8 mouse cellular contexts compared by ENCODE assay signal in genomic region chr15:99724292-99725021, GRCm38 (mm10). TPM values are rescaled to one million over a fixed set of nuclear protein-coding genes. Genes with fewer than 3 reads are reported as not detected.
A peak's percentile ranks its signal among the peaks of the same experiment; 100 is the strongest.
DNase-seq lines count a peak whose midpoint lies in the region; ATAC-seq and TF ChIP-seq lines count a peak whose summit lies in the region.

No protein-coding gene starts in this region.

- DNase-seq in adrenal gland, postnatal 36 days, result peak; percentile 86 to 89
- DNase-seq in kidney, postnatal 10 days, result peak; percentile 84
- DNase-seq in thymus, postnatal 4 days, result peak; percentile 65

- H3K9me3 ChIP-seq in ES-Bruce4 (replicated peaks; ENCODE audit: control insufficient read depth, insufficient read depth, low read length, poor library complexity, severe bottlenecking), result peaks cover 4% of the 10 kb centered on the region; the same call in 1 of the 2 replicates
- H3K9me3 ChIP-seq in embryonic facial prominence, embryonic 15.5 days (replicated peaks), result no peaks in the 10 kb centered on the region
- H3K9me3 ChIP-seq in heart, embryonic 13.5 days, result peaks cover 7% of the 10 kb centered on the region; the same call in 1 of the 2 replicates
- no peaks in the 10 kb centered on the region for H3K9me3 ChIP-seq in liver, embryonic 16.5 days (replicated peaks; ENCODE audit: control insufficient read depth, low read length)
- H3K9me3 ChIP-seq in neural tube, embryonic 14.5 days (ENCODE audit: control insufficient read depth, low read length), result no peaks in the 10 kb centered on the region

- peak overlapping the region; percentile 30; the same call in 1 of the 2 replicates for H3K27ac ChIP-seq in ES-Bruce4 (ENCODE audit: insufficient read depth, low read length)
- peak overlapping the region; percentile 71 for H3K27ac ChIP-seq in embryonic facial prominence, embryonic 15.5 days (replicated peaks)
- peak overlapping the region; percentile 96 for H3K27ac ChIP-seq in heart, embryonic 13.5 days (replicated peaks)
- H3K27ac ChIP-seq in liver, embryonic 16.5 days (ENCODE audit: low read length), result peak overlapping the region; percentile 82
- H3K27ac ChIP-seq in neural tube, embryonic 14.5 days (ENCODE audit: low read depth, low read length), result peak overlapping the region; percentile 70

- ATAC-seq in embryonic facial prominence, embryonic 15.5 days (ENCODE audit: insufficient number of reproducible peaks, low FRiP score, low TSS enrichment, low read depth), result 0 out of 2 replicates have a peak, but pooled peaks have one; percentile 4
- ATAC-seq in heart, embryonic 13.5 days (ENCODE audit: extremely low read depth, insufficient number of reproducible peaks, low FRiP score, low TSS enrichment), result no peak
- peak; percentile 17 for ATAC-seq in liver, embryonic 16.5 days (ENCODE audit: low read depth)
- peak; percentile 25; the same call in 1 of the 2 replicates for ATAC-seq in neural tube, embryonic 14.5 days (ENCODE audit: low read depth)

- H3K27me3 ChIP-seq in ES-Bruce4 (ENCODE audit: control insufficient read depth, insufficient read depth, low read length, poor library complexity, severe bottlenecking), result no peaks in the 10 kb centered on the region
- no peaks in the 10 kb centered on the region for H3K27me3 ChIP-seq in embryonic facial prominence, embryonic 15.5 days
- H3K27me3 ChIP-seq in heart, embryonic 13.5 days (replicated peaks), result no peaks in the 10 kb centered on the region
- no peaks in the 10 kb centered on the region for H3K27me3 ChIP-seq in liver, embryonic 16.5 days (ENCODE audit: control insufficient read depth, insufficient read depth, low read depth, low read length)
- H3K27me3 ChIP-seq in neural tube, embryonic 14.5 days (ENCODE audit: control insufficient read depth, insufficient read depth, low read length), result no peaks in the 10 kb centered on the region

- WGBS in embryonic facial prominence, embryonic 15.5 days, result 10% methylated on average over 16 of the region's 16 CpGs
- WGBS in heart, embryonic 13.5 days, result 6% methylated on average over 16 of the region's 16 CpGs
- 13% methylated on average over 16 of the region's 16 CpGs for WGBS in liver, embryonic 16.5 days (ENCODE audit: insufficient replicate concordance)
- WGBS in neural tube, embryonic 14.5 days, result 10% methylated on average over 16 of the region's 16 CpGs

- peak; percentile 55 for TF ChIP-seq CTCF in ES-Bruce4 (IDR thresholded peaks at IDR 0.05; ENCODE audit: low read depth, low read length)

- peaks cover 7% of the 10 kb centered on the region for H3K4me1 ChIP-seq in ES-Bruce4 (ENCODE audit: control insufficient read depth, insufficient read depth, low read length)
- H3K4me1 ChIP-seq in embryonic facial prominence, embryonic 15.5 days, result peaks cover 30% of the 10 kb centered on the region
- H3K4me1 ChIP-seq in heart, embryonic 13.5 days, result peaks cover 44% of the 10 kb centered on the region
- peaks cover 30% of the 10 kb centered on the region for H3K4me1 ChIP-seq in liver, embryonic 16.5 days (ENCODE audit: control insufficient read depth, low read depth, low read length)
- peaks cover 13% of the 10 kb centered on the region for H3K4me1 ChIP-seq in neural tube, embryonic 14.5 days (ENCODE audit: control insufficient read depth, insufficient read depth, low read length)

- peak overlapping the region; percentile 14 for H3K9ac ChIP-seq in ES-Bruce4 (ENCODE audit: low read depth, poor library complexity, severe bottlenecking)
- H3K9ac ChIP-seq in embryonic facial prominence, embryonic 15.5 days, result peak overlapping the region; percentile 12
- peak overlapping the region; percentile 79 for H3K9ac ChIP-seq in heart, embryonic 13.5 days
- peak overlapping the region; percentile 25; the same call in 1 of the 2 replicates for H3K9ac ChIP-seq in liver, embryonic 16.5 days (ENCODE audit: low read depth, low read length)
- peak overlapping the region; percentile 37 for H3K9ac ChIP-seq in neural tube, embryonic 14.5 days (replicated peaks; ENCODE audit: low read depth, low read length)

- TF ChIP-seq EP300 in ES-Bruce4 (IDR thresholded peaks at IDR 0.05; ENCODE audit: insufficient read depth, low read depth, low read length), result 0 out of 2 replicates have a peak, but pooled peaks have one; percentile 15

- 0 out of 2 replicates have a peak overlapping the region, but pooled peaks have one; percentile 4 for H3K4me3 ChIP-seq in ES-Bruce4 (ENCODE audit: low read depth, low read length)
- peak overlapping the region; percentile 93 for H3K4me3 ChIP-seq in embryonic facial prominence, embryonic 15.5 days (replicated peaks)
- H3K4me3 ChIP-seq in heart, embryonic 13.5 days, result peak overlapping the region; percentile 98
- peak overlapping the region; percentile 42 for H3K4me3 ChIP-seq in liver, embryonic 16.5 days (ENCODE audit: low read depth, low read length)
- peak overlapping the region; percentile 89 for H3K4me3 ChIP-seq in neural tube, embryonic 14.5 days (ENCODE audit: low read depth, low read length)

- H3K4me2 ChIP-seq in embryonic facial prominence, embryonic 15.5 days (replicated peaks), result peak overlapping the region; percentile 79
- peak overlapping the region; percentile 91 for H3K4me2 ChIP-seq in heart, embryonic 13.5 days
- peak overlapping the region; percentile 82 for H3K4me2 ChIP-seq in liver, embryonic 16.5 days (ENCODE audit: low read depth, low read length)
- H3K4me2 ChIP-seq in neural tube, embryonic 14.5 days (ENCODE audit: low read depth, low read length), result peak overlapping the region; percentile 56

- H3K36me3 ChIP-seq in ES-Bruce4 (ENCODE audit: control insufficient read depth, insufficient read depth, low read length, poor library complexity, severe bottlenecking), result peaks cover 13% of the 10 kb centered on the region
- H3K36me3 ChIP-seq in embryonic facial prominence, embryonic 15.5 days, result peaks cover 25% of the 10 kb centered on the region
- H3K36me3 ChIP-seq in heart, embryonic 13.5 days, result peaks cover 37% of the 10 kb centered on the region
- peaks cover 12% of the 10 kb centered on the region for H3K36me3 ChIP-seq in liver, embryonic 16.5 days (ENCODE audit: control insufficient read depth, insufficient read depth)
- peaks cover 24% of the 10 kb centered on the region for H3K36me3 ChIP-seq in neural tube, embryonic 14.5 days (ENCODE audit: control insufficient read depth, insufficient read depth, low read length)

- no peak for TF ChIP-seq POLR2A in ES-Bruce4 (IDR thresholded peaks at IDR 0.05; ENCODE audit: insufficient read depth, low read length)

RNA-seq across cellular contexts. Expression of gene Cox14, which starts 1.0 kb away (rescaled TPM):
- 36.3 and 37.8 TPM in 2 replicates for polyA plus RNA-seq in ES-Bruce4 (2011; ENCODE audit: insufficient read depth, insufficient read length, low read depth, missing spikeins)
- 100 to 1,000 TPM; 227 to 257 TPM for total RNA-seq in adrenal gland, postnatal 36 days (2021)
- 178 and 181 TPM in 2 replicates for polyA plus RNA-seq in embryonic facial prominence, embryonic 15.5 days (2015; fragmentation: Nextera tagmentation; extraction: Ambion mirVana)
- 155 and 181 TPM in 2 replicates for polyA plus RNA-seq in heart, embryonic 13.5 days (2015; fragmentation: Nextera tagmentation; extraction: Ambion mirVana)
- polyA plus RNA-seq in liver, embryonic 16.5 days (2015; fragmentation: Nextera tagmentation; extraction: Ambion mirVana), result 71.0 and 77.1 TPM in 2 replicates
- 196 and 204 TPM in 2 replicates for polyA plus RNA-seq in neural tube, embryonic 14.5 days (2014; fragmentation: Nextera tagmentation; extraction: Ambion mirVana)

RNA-seq across cellular contexts. Expression of gene Gpd1, which starts 7.1 kb away (rescaled TPM):
- polyA plus RNA-seq in ES-Bruce4 (2011; ENCODE audit: insufficient read depth, insufficient read length, low read depth, missing spikeins), result 0.28 and 1.9 TPM in 2 replicates
- 1,000 to 10,000 TPM in 1 of 2 experiments, 100 to 1,000 TPM in 1; 945 to 1,041 TPM for total RNA-seq in adrenal gland, postnatal 36 days (2021)
- 0.76 and 1.0 TPM in 2 replicates for polyA plus RNA-seq in embryonic facial prominence, embryonic 15.5 days (2015; fragmentation: Nextera tagmentation; extraction: Ambion mirVana)
- polyA plus RNA-seq in heart, embryonic 13.5 days (2015; fragmentation: Nextera tagmentation; extraction: Ambion mirVana), result 1.3 and 1.8 TPM in 2 replicates
- 36.3 and 42.2 TPM in 2 replicates for polyA plus RNA-seq in liver, embryonic 16.5 days (2015; fragmentation: Nextera tagmentation; extraction: Ambion mirVana)
- polyA plus RNA-seq in neural tube, embryonic 14.5 days (2014; fragmentation: Nextera tagmentation; extraction: Ambion mirVana), result 1.2 and 1.3 TPM in 2 replicates

RNA-seq across cellular contexts. Expression of gene Gm17349, which starts 19.2 kb away (rescaled TPM):
- polyA plus RNA-seq in ES-Bruce4 (2011; ENCODE audit: insufficient read depth, insufficient read length, low read depth, missing spikeins), result not detected in 2 replicates
- 10 to 100 TPM; 19.6 to 24.6 TPM for total RNA-seq in adrenal gland, postnatal 36 days (2021)
- not detected in 2 replicates for polyA plus RNA-seq in embryonic facial prominence, embryonic 15.5 days (2015; fragmentation: Nextera tagmentation; extraction: Ambion mirVana)
- not detected in 2 replicates for polyA plus RNA-seq in heart, embryonic 13.5 days (2015; fragmentation: Nextera tagmentation; extraction: Ambion mirVana)
- not detected in 2 replicates for polyA plus RNA-seq in liver, embryonic 16.5 days (2015; fragmentation: Nextera tagmentation; extraction: Ambion mirVana)
- not detected in 2 replicates for polyA plus RNA-seq in neural tube, embryonic 14.5 days (2014; fragmentation: Nextera tagmentation; extraction: Ambion mirVana)

RNA-seq across cellular contexts. Expression of gene Smarcd1, which starts 22.5 kb away (rescaled TPM):
- polyA plus RNA-seq in ES-Bruce4 (2011; ENCODE audit: insufficient read depth, insufficient read length, low read depth, missing spikeins), result 92.3 and 100 TPM in 2 replicates
- total RNA-seq in adrenal gland, postnatal 36 days (2021), result 10 to 100 TPM; 40.8 to 51.2 TPM
- 37.4 and 40.1 TPM in 2 replicates for polyA plus RNA-seq in embryonic facial prominence, embryonic 15.5 days (2015; fragmentation: Nextera tagmentation; extraction: Ambion mirVana)
- 22.1 and 22.3 TPM in 2 replicates for polyA plus RNA-seq in heart, embryonic 13.5 days (2015; fragmentation: Nextera tagmentation; extraction: Ambion mirVana)
- 4.0 and 4.5 TPM in 2 replicates for polyA plus RNA-seq in liver, embryonic 16.5 days (2015; fragmentation: Nextera tagmentation; extraction: Ambion mirVana)
- 110 TPM in 2 replicates for polyA plus RNA-seq in neural tube, embryonic 14.5 days (2014; fragmentation: Nextera tagmentation; extraction: Ambion mirVana)

RNA-seq across cellular contexts. Expression of gene Cers5, which starts 48.2 kb away (rescaled TPM):
- polyA plus RNA-seq in ES-Bruce4 (2011; ENCODE audit: insufficient read depth, insufficient read length, low read depth, missing spikeins), result 49.5 and 52.1 TPM in 2 replicates
- total RNA-seq in adrenal gland, postnatal 36 days (2021), result 10 to 100 TPM; 49.1 to 56.1 TPM
- polyA plus RNA-seq in embryonic facial prominence, embryonic 15.5 days (2015; fragmentation: Nextera tagmentation; extraction: Ambion mirVana), result 73.7 and 78.3 TPM in 2 replicates
- 51.6 and 54.7 TPM in 2 replicates for polyA plus RNA-seq in heart, embryonic 13.5 days (2015; fragmentation: Nextera tagmentation; extraction: Ambion mirVana)
- polyA plus RNA-seq in liver, embryonic 16.5 days (2015; fragmentation: Nextera tagmentation; extraction: Ambion mirVana), result 6.9 and 8.5 TPM in 2 replicates
- polyA plus RNA-seq in neural tube, embryonic 14.5 days (2014; fragmentation: Nextera tagmentation; extraction: Ambion mirVana), result 82.5 and 83.3 TPM in 2 replicates

Comparison
In these comparisons a context has a peak if more than half of its experiments do, and no peak if none do; other contexts are left out.
1. H3K27ac ChIP-seq: peak in every context shown above with its lines; median percentile 96 in heart, embryonic 13.5 days; 82 in liver, embryonic 16.5 days; 71 in embryonic facial prominence, embryonic 15.5 days; 70 in neural tube, embryonic 14.5 days; 30 in ES-Bruce4.
2. H3K4me3 ChIP-seq: peak in every context shown above with its lines; median percentile 98 in heart, embryonic 13.5 days; 93 in embryonic facial prominence, embryonic 15.5 days; 89 in neural tube, embryonic 14.5 days; 42 in liver, embryonic 16.5 days; 4 in ES-Bruce4.
3. H3K9ac ChIP-seq: peak in every context shown above with its lines; median percentile 79 in heart, embryonic 13.5 days; 37 in neural tube, embryonic 14.5 days; 25 in liver, embryonic 16.5 days; 14 in ES-Bruce4; 12 in embryonic facial prominence, embryonic 15.5 days.
4. RNA of gene Gpd1, which starts 7.1 kb away (polyA plus RNA-seq): 36.3 to 42.2 TPM in liver, embryonic 16.5 days; 1.3 to 1.8 TPM in heart, embryonic 13.5 days, 1.2 to 1.3 TPM in neural tube, embryonic 14.5 days, 0.76 to 1.0 TPM in embryonic facial prominence, embryonic 15.5 days and 0.28 to 1.9 TPM in ES-Bruce4; every median in the first group is over 10 times any median in the second.
5. Peak in every context shown above with its lines, with median percentiles within 50 percentile points of each other: DNase-seq and H3K4me2 ChIP-seq.